Mouse (Mus musculus) hematopoietic stem cell, adult 5-6 weeks (primary cell): ENCODE data around the gene Slc40a1. TPM values are rescaled to one million over a fixed set of nuclear protein-coding genes. Genes with fewer than 3 reads are reported as not detected.
A peak's percentile ranks its signal among the peaks of the same experiment; 100 is the strongest.

Experiments
- ATAC-seq, 2 experiments: fragments of 125-278 bp in 1 of 2; replicated peaks in 1 of 2; 2 replicates each; pipeline ENCODE4 v1.8.0; 2016 to 2017; ENCODE audit warnings: inconsistent platforms in 2 of 2, mild to moderate bottlenecking in 2 of 2, moderate number of reproducible peaks in 2 of 2, low read depth in 1 of 2, moderate TSS enrichment in 1 of 2; ENCODE audit not compliant: low FRiP score in 2 of 2, poor library complexity in 2 of 2, severe bottlenecking in 2 of 2, insufficient read depth in 1 of 2, low TSS enrichment in 1 of 2
- total RNA-seq: library from RNA; stranded (forward); fragments of 172-1452, 232-1000 nt; gene quantifications from 2 replicates; pipeline ENCODE4 v1.2.3, GENCODE M21; 2017

Gene Slc40a1
- total RNA-seq, 1 experiment from 2014 or later = 36.8 TPM

- no peak for ATAC-seq
Observed at GRCm38 (mm10) chr1:45894168-45894912, 32.0 kb downstream of the Slc40a1 start.

GRCm38 (mm10) chr1:45891986-45892385 is 34.3 kb downstream of the Slc40a1 start:
- ATAC-seq = peak; percentile 48 to 85; a peak in 2 of 4 replicates

DNA sequence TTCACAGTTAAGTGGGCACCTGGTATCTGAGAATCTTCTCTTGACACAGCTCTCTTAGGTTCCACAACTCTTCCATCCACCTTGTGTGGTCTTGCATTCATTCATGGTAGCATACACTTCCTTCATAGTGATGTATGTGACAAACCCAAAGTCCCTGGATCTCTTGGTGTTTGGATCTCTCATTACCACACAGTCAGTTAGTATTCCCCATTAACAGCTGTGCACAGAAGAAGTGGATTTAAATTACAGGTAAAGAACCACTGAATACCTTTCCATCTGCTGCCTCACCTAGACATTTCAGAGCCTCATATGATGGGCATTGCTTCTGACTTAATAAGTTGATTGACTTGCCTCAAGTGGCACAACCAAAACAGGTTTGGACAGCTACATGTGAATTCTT is 36.1 kb downstream of the Slc40a1 start, which contains the start of gene Gm5269:
Gene Gm5269, minus strand, starts transcription at position 101 of the 400 bp plus-strand sequence.
- no peak for ATAC-seq

DNA sequence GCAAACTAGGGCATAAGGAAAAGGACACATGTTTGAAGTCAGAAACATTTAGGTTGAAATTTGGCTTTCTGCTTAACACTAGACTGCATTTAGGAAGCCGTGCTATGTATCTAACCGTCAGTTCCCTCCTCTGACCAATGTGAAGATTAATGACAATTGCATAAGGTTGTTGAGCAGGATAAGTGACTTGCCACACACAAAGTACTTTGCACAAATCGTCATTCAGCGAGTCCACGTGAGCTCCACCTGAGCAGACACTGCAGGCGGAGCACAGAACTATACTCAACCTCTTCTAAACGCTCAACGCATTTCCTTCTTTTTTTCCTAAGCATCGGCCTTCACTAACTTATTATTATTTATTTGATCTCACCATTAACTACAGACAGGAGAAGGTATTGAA is 39.5 kb downstream of the Slc40a1 start:
- no peak for ATAC-seq

GRCm38 (mm10) chr1:45883378-45883777 is 42.9 kb downstream of the Slc40a1 start:
- ATAC-seq = no peak

DNA sequence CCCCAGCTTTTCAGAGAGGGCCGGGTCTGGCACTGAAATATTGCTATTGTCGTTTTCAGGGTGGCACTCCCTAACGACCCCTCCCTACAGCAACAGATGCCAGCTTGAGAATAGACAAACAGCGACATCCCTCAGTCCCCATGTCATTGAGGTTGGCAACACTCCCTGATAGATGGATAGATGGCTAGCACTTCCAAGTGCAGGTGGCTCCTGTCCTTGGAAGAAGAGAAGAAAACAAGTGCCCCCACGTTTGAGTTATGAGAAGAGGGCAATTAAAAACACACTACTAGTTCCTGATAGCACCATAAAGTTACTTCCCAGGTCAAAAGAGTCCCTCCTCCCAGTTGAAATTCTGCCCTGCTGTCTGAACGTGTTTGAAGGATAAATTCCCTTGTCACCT is 44.2 kb downstream of the Slc40a1 start:
- ATAC-seq = no peak

GRCm38 (mm10) chr1:45881228-45881832 is 45.0 kb downstream of the Slc40a1 start:
- peak; percentile 67 to 68; a peak in 2 of 4 replicates for ATAC-seq

DNA sequence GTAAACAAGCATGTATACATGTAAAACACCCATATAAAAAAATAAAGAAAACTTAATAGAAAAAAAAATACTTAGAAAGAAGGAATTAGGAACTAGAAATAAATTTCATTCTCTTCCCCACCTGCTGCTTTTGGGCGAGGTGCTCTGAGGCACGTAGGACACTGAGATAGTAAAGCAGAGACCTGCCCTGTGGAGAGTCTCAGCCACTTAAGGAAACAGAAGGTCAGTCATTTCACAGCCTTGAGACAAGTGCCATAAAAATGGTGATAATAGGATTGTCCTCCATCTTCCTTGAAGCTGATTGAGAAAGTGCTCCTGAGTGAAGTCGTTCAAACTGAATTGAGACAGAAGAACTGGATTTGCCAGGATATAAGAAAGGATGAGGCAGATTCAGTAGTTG is 48.9 kb downstream of the Slc40a1 start:
- no peak for ATAC-seq

GRCm38 (mm10) chr1:45876450-45877198 is 49.7 kb downstream of the Slc40a1 start:
- ATAC-seq = no peak

GRCm38 (mm10) chr1:45875640-45876039 is 50.7 kb downstream of the Slc40a1 start:
- no peak for ATAC-seq

- ATAC-seq = peak; percentile 39 to 57; a peak in 1 of 4 replicates
Observed at GRCm38 (mm10) chr1:45873250-45873649, 53.1 kb downstream of the Slc40a1 start.

DNA sequence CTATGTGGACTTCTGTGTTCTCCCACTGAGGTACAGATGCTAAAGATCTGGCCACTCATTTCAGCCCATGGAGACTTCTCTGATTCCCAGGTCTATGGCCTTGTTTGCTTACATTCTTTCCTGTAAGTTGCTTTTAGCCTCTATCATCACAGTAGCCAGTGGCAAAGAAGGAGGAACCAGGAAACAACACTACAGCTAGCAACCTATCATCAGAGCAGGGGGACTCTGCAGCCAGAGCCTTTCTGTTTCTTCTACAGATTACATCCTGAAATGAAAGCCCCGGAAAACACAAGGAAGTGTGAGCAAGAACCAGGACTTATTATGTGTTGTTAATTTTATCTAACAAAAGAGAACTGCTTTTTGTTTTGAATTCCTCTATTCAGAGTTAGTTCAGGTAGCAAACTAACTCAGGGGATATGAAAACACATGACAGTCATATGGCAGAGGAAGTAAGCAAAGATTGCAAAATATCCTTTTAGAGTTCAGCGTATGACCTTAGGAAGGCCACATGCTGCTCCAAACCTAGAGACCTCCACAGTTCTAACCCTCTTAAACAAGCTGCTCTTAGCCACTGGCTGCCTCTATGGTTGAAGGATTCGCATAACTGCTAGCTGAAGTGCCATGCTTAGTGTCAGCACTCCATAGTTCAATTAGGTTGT is 57.7 kb downstream of the Slc40a1 start:
- ATAC-seq = peak; percentile 44 to 57

DNA sequence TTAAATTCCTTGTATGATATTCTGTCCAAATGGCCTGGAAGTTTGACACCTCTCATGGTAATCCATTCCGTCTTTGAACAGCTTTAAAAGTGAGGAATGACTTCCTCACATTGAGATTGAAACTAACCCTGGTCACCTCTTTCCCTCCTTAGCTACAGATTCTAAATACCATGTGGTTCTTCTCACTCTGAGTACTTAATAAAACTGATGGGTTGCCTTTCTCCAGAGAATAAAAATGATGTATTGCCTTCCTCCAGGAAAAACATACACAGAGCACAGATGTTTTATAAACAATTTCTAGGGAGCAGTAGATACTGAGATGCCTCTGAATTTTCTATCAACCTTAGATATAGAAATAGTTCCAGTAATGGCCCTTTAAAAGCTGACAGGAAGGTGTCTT is 58.3 kb downstream of the Slc40a1 start:
- no peak for ATAC-seq

DNA sequence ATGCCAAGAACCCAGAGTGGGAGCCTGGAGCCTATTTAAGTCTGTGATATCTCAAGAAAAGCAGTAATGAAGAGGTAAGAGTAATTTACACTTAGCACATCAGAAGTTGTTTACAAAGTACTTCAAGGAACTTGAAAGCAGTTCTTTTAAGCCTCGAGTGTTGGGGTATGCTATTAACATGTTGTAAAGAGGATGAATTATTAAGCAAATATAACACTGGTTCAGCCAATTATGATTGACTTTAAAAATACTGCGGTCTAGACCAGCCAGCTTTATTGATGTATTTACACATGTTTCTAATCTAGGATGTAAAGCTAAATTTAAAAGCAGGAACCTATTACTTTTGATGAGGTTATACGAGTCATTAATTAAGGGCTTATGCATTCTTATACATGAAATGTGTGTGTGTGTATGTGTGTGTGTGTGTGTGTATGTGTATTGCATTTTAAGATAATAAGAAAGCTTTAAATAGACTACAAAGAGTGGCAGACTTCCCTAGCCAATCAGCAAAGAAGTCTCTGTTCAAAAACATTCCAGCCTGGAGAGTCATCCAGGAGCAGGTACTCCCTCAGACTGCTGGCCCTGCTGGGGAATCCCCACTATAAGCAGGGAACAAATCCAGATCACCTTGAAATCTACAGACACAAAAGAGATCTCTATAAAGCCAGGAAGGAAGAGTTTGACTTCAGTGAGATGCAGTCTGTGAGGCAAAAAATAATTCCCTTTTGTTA is 59.9 kb downstream of the Slc40a1 start:
- ATAC-seq = no peak

DNA sequence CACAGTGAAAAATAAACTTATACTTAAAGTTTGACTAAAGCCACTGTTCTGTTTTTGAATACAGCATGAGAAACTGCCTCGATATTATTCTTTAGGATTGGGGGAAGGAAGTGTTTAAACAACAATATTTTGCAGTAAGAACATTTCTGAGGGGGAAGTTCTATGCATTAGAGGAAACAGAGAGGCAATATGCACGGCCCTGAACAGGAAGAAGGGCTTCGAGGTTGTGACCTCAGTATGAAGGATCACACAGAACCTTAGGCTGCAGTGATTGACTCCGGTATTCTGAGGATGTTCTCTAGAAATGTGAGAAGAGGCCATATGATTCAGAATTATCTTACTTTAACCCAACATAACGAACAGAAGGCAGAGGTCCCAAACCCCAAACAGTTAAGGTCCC is 60.6 kb downstream of the Slc40a1 start:
- ATAC-seq = peak; percentile 41 to 46; a peak in 2 of 4 replicates

DNA sequence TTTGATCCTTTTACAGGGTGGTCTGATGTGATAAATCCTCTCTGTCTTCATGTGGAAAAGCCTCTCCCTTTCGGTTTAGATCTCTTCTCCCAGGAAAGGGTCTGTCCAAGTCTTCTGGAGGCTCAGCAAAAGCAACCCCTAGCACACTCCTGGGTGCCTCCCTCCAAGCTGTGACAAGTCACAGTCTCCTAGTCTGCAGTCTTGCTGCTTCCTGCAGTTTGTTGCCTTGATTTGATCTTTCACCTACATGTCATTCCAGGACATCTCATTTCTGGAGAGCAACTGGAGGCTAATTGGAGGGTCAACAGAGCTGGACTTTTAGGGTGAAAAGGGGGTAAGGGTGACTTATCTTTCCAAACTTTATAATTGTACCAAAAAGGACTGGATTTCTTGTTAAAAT is 61.0 kb downstream of the Slc40a1 start:
- ATAC-seq = no peak

DNA sequence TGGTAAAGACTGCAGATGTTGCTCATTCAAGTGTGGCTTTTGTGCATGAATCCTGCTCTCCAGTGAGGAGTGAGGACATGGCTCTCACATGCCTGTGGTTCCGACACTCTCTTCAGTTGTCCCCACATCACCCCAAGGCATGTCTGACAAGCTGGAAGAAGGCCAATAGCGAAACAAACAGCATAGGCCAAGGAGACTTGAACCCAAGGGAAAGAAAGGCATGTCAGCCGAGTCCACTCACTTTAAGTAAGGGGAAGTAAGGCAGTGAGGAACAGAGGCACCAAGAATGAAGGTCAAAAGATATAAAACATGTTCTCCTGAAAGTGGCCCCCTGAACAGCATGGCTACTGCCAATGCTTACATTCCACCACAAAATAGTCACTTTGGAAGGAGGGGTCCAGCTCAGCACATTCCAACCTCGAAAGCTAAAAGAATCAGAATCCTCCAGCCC is 61.7 kb downstream of the Slc40a1 start:
- 0 out of 4 replicates have a peak, but pooled peaks of 1 of the 2 experiments have one; percentile 25 for ATAC-seq
